Mouse (Mus musculus) C2C12 (cell line): Measurements from ENCODE around the gene Sfxn1. TPM values are rescaled to one million over a fixed set of nuclear protein-coding genes. Genes with fewer than 3 reads are reported as not detected.

Source experiments
- H3K27me3 ChIP-seq: one replicate; pipeline ENCODE4 v1.6.1; 2011; ENCODE audit not compliant: control insufficient read depth, insufficient read depth, insufficient read length
- H3K36me3 ChIP-seq: one replicate; pipeline ENCODE4 v1.6.1; 2011; ENCODE audit not compliant: control insufficient read depth, insufficient read depth
- H3K4me3 ChIP-seq: one replicate; pipeline ENCODE4 v1.5.1; 2011; ENCODE audit warnings: mild to moderate bottlenecking, control low read depth; ENCODE audit not compliant: poor library complexity, insufficient read depth, severe bottlenecking
- H3K79me2 ChIP-seq: one replicate; pipeline ENCODE4 v1.6.1; 2011; ENCODE audit not compliant: control insufficient read depth, insufficient read depth
- H3K79me3 ChIP-seq: one replicate; pipeline ENCODE4 v1.6.1; 2011; ENCODE audit warnings: low read depth, control low read depth
- H3ac ChIP-seq: one replicate; pipeline ENCODE3; 2011; ENCODE audit warnings: low read depth; ENCODE audit not compliant: control insufficient read depth, insufficient read length
- CEBPB ChIP-seq: IDR thresholded peaks from one replicate; pipeline ENCODE4 v1.6.1; 2011; ENCODE audit warnings: low read depth, mild to moderate bottlenecking, control low read depth, moderate library complexity
- CTCF ChIP-seq: IDR thresholded peaks from one replicate; pipeline ENCODE4 v1.5.1; 2011; ENCODE audit not compliant: control insufficient read depth, insufficient read depth, insufficient read length
- FOSL1 ChIP-seq: IDR thresholded peaks from one replicate; pipeline ENCODE4 v1.8.0; 2011; ENCODE audit warnings: mild to moderate bottlenecking, low read length; ENCODE audit not compliant: poor library complexity, insufficient read depth, severe bottlenecking
- MAX ChIP-seq: IDR thresholded peaks from one replicate; pipeline ENCODE4 v1.6.1; 2011; ENCODE audit warnings: mild to moderate bottlenecking, control low read depth
- MYOD1 ChIP-seq: IDR thresholded peaks from one replicate; pipeline ENCODE4 v1.6.1; 2011; ENCODE audit warnings: low read depth; ENCODE audit not compliant: control insufficient read depth, insufficient read length
- MYOG ChIP-seq: IDR thresholded peaks from one replicate; pipeline ENCODE4 v1.6.1; 2011; ENCODE audit not compliant: control insufficient read depth, insufficient read length; ENCODE audit errors: extremely low read depth
- USF1 ChIP-seq: IDR thresholded peaks from one replicate; pipeline ENCODE4 v1.6.1; 2011; ENCODE audit warnings: low read depth, mild to moderate bottlenecking, control low read depth, moderate library complexity
- polyA plus RNA-seq: library from polyadenylated mRNA; unstranded; fragments of >200 nt; fragmentation: generic; extraction: Trizol; gene quantifications from one replicate; pipeline ENCODE4 v1.2.1, GENCODE M21; 2012; ENCODE audit warnings: missing spikeins

Gene Sfxn1
- polyA plus RNA-seq, 1 experiment = 21.1 TPM

DNA sequence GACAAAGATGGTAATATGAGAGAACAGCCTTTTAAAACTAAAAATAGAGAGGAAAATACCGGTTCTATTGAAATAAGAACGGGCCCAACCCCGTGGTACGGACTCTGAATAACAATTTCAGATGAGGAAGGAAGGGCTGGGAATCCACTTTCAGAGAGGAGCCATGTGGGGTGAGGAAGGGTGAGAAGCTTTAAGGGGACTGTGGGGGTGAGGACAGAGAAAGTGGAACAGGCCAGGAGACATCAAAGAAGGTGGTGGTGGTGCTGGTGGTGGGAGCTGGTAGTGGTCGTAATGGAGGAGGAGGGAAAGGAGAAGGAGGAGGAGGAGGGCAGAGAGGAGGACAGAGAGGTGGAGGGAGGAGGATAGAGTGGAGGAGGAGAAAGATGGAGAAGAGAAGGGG is 43.3 kb downstream of the Sfxn1 start:
- H3K4me3 ChIP-seq = no peak overlapping the region
- H3K79me2 ChIP-seq = no peaks in the 10 kb centered on the region
- no peaks in the 10 kb centered on the region for H3K36me3 ChIP-seq
- H3K79me3 ChIP-seq = no peaks in the 10 kb centered on the region
- no peak overlapping the region for H3ac ChIP-seq
- TF ChIP-seq CEBPB (no peak), MYOD1 (no peak), USF1 (no peak), MAX (no peak)
- peaks cover 8% of the 10 kb centered on the region for H3K27me3 ChIP-seq

DNA sequence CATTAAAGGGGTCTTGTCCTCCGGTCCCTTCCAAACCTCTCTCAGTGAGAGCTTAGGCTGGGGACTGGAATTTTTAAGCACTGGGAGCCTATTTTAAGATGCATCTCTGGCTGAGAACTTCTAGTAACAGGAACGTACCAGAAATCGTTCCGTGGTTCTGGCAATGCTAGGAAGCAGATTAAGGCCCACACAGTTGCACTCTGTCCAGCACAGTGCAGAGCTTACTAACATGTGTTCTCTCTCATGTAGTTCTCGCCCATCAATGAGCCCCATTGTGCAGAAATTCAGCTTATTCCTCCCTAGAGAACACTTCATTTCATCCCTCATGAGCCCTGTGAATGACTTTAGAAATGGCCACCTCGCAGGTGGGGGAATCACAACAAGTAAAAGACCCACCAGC is 44.1 kb downstream of the Sfxn1 start:
- Histone ChIP-seq H3K79me3 (no peaks in the 10 kb centered on the region), H3K4me3 (no peak overlapping the region), H3K27me3 (peaks cover 8% of the 10 kb centered on the region), H3K79me2 (no peaks in the 10 kb centered on the region), H3ac (no peak overlapping the region), H3K36me3 (no peaks in the 10 kb centered on the region)
- TF ChIP-seq CTCF = no peak
- no peak for TF ChIP-seq MAX
- no peak for TF ChIP-seq MYOD1
- TF ChIP-seq USF1 = no peak
- no peak for TF ChIP-seq CEBPB
- TF ChIP-seq MYOG = no peak
- TF ChIP-seq FOSL1 = no peak

DNA sequence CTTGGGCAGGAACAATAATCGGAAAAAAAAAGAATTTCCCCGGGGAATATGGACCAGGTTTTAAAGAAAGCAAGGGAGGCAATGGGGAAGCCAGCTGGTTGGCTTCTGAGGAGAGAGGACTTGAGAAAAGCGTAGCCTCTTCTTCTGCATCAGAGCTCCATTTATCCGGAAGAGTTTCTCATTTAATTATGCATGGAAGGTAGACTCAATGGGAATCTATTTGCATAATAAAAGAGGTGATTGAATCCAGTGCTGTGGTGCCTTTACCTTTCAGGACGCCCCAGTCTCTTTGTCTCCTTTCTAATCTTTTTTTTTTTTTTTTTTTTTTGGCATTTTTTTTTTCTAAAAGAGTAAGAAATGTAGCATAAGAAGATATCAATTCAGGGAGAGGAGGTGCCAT is 46.7 kb downstream of the Sfxn1 start:
- peaks cover 12% of the 10 kb centered on the region for H3K27me3 ChIP-seq

DNA sequence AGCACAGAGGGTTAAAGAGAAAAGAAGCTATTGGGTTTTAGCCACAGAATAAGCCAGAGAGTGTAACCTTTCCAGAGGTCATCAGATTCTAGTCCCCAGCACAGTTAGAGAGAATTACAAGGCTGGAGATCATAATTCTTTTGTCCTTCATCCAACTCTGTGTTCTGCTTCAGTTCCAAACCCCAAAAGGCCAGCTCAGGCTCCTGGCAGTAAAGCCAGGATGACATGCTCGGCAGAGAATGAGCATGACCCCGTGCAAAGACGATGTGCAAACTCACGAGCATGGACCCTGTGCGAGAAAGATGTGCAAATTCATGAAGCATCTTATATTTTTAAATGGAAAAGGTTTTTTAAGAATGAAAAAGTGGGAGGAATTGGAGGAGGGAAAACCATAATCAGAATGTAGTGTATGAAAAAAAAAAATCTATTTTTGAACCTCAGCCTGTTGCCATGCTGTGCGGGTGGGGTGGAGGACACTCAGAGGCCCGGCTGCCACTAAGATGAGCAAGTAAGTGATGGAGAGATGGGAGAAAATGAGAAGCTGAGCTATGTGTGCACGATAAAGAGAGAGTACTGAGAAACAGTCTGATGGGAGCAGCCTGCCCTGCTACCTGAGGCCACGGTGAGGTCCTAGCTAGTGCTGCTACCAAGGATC is 66.2 kb downstream of the Sfxn1 start:
- Histone ChIP-seq H3K4me3 (no peak overlapping the region), H3K79me3 (no peaks in the 10 kb centered on the region), H3ac (no peak overlapping the region), H3K79me2 (no peaks in the 10 kb centered on the region), H3K36me3 (no peaks in the 10 kb centered on the region), H3K27me3 (peaks cover 14% of the 10 kb centered on the region)
- TF ChIP-seq MYOG = no peak
- TF ChIP-seq CTCF = no peak
- TF ChIP-seq MYOD1 = no peak
- no peak for TF ChIP-seq CEBPB
- no peak for TF ChIP-seq FOSL1
- no peak for TF ChIP-seq MAX
- TF ChIP-seq USF1 = no peak

More for the DNA sequence above, 46.7 kb downstream of the Sfxn1 start:
- Histone ChIP-seq H3K4me3 (no peak overlapping the region), H3K36me3 (no peaks in the 10 kb centered on the region), H3ac (no peak overlapping the region), H3K79me3 (no peaks in the 10 kb centered on the region), H3K79me2 (no peaks in the 10 kb centered on the region)
- TF ChIP-seq MYOG (no peak), MAX (no peak), FOSL1 (no peak), CTCF (no peak), CEBPB (no peak), USF1 (no peak), MYOD1 (no peak)

DNA sequence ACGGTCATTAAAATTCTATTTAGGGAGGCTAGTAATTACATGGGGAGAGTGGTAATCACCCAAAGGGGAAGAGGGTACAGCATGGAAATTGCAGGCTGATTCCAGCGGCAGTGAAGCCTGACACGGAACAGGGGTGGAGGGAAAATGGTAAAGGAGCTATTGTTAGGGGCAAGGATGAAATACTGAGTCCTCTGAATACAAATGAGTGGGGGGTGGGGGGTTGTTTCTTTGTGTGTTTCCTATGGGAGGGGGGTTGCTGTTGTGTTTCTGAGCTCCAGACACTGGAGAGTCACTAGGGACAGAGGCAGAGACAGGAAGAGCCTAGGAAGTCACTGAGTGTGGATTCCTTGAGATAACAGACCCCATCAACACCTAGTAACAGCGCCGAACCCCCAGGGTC is 72.1 kb downstream of the Sfxn1 start:
- no peaks in the 10 kb centered on the region for H3K79me2 ChIP-seq

DNA sequence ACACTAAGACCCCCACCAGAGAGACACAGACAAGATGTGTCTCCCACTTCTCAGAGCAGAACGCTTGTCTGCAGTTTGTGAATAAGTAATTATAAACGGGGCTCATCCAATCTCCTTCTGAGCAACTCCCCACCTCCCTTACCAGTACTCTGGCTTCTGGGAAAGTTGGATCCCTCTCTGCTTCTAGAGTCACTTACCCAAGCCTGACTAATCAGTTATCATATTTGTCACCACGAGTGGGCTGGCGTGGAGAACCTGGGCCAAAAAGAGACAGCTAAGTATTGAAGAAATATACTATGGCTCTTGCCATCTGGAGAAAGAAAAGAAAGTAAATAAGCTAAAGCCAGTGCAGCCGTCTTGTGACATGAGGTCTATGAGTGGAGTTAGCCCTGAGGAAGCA is 73.0 kb downstream of the Sfxn1 start:
- Histone ChIP-seq H3K79me2 (no peaks in the 10 kb centered on the region), H3ac (no peak overlapping the region), H3K79me3 (no peaks in the 10 kb centered on the region), H3K4me3 (no peak overlapping the region), H3K36me3 (no peaks in the 10 kb centered on the region), H3K27me3 (peaks cover 39% of the 10 kb centered on the region)
- TF ChIP-seq MYOG = no peak
- no peak for TF ChIP-seq USF1
- no peak for TF ChIP-seq CTCF
- TF ChIP-seq MYOD1 = no peak
- no peak for TF ChIP-seq CEBPB
- TF ChIP-seq MAX = no peak
- TF ChIP-seq FOSL1 = no peak

More for the DNA sequence above, 72.1 kb downstream of the Sfxn1 start:
- peaks cover 31% of the 10 kb centered on the region for H3K27me3 ChIP-seq
- H3K36me3 ChIP-seq = no peaks in the 10 kb centered on the region
- TF ChIP-seq USF1 (no peak), MYOD1 (no peak), MYOG (no peak), MAX (no peak), CTCF (no peak), FOSL1 (no peak), CEBPB (no peak)
- H3ac ChIP-seq = no peak overlapping the region
- no peak overlapping the region for H3K4me3 ChIP-seq
- H3K79me3 ChIP-seq = no peaks in the 10 kb centered on the region
